In the genomic region with DNA sequence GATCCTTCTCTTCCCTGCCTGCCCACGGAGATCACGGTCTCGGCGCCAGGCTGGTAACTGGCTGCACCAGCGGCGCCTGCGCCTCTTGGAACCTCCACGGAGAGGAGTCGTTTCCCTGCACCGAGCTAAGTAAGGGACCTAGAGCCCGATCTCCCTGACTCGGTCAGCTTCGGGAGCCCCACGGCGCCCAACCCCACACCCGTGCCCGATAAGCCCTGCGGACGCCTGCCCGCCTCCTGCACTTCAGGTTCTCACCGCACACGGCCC, we compare ENCODE assay signal across 8 mouse cellular contexts. TPM values are rescaled to one million over a fixed set of nuclear protein-coding genes. Genes with fewer than 3 reads are reported as not detected.
DNase-seq lines count a peak whose midpoint lies in the region; ATAC-seq and TF ChIP-seq lines count a peak whose summit lies in the region.

No protein-coding gene starts in this region.

- WGBS in cerebellum, adult 2 months, result 1% methylated on average over 22 of the region's 22 CpGs
- under 1% methylated on average over 22 of the region's 22 CpGs for WGBS in neural tube, embryonic 11.5 days
- WGBS in limb, embryonic 14.5 days, result 0% methylated on average over 14 of the region's 22 CpGs
- 0% methylated on average over 22 of the region's 22 CpGs for WGBS in stomach, embryonic 16.5 days

- no peaks in the 10 kb centered on the region for H3K27me3 ChIP-seq in cerebellum, adult 2 months (ENCODE audit: control insufficient read depth, insufficient read depth, low read length)
- H3K27me3 ChIP-seq in neural tube, embryonic 11.5 days (ENCODE audit: control insufficient read depth, insufficient read depth, low read length), result no peaks in the 10 kb centered on the region
- no peaks in the 10 kb centered on the region for H3K27me3 ChIP-seq in limb, embryonic 14.5 days (ENCODE audit: control insufficient read depth, insufficient read depth, low read length)
- no peaks in the 10 kb centered on the region for H3K27me3 ChIP-seq in stomach, embryonic 16.5 days (ENCODE audit: control insufficient read depth, insufficient read depth, low read length)

- peak overlapping the region; percentile 74 for H3K4me2 ChIP-seq in neural tube, embryonic 11.5 days (ENCODE audit: low read depth)
- H3K4me2 ChIP-seq in limb, embryonic 14.5 days (replicated peaks; ENCODE audit: low read depth, low read length, severe bottlenecking), result peak overlapping the region; percentile 67
- H3K4me2 ChIP-seq in stomach, embryonic 16.5 days (ENCODE audit: low read depth, low read length), result peak overlapping the region; percentile 93

- peaks cover 2% of the 10 kb centered on the region for H3K36me3 ChIP-seq in neural tube, embryonic 11.5 days (ENCODE audit: control insufficient read depth, insufficient read depth, low read length)
- H3K36me3 ChIP-seq in limb, embryonic 14.5 days (ENCODE audit: control insufficient read depth, insufficient read depth, low read length), result peaks cover 38% of the 10 kb centered on the region
- H3K36me3 ChIP-seq in stomach, embryonic 16.5 days (ENCODE audit: control insufficient read depth, insufficient read depth, low read length), result peaks cover 9% of the 10 kb centered on the region; the same call in 1 of the 2 replicates

- TF ChIP-seq POLR2A in cerebellum, adult 2 months (IDR thresholded peaks at IDR 0.05; ENCODE audit: borderline replicate concordance, insufficient read depth, low read length), result no peak
- 0 out of 2 replicates have a peak, but pooled peaks have one; percentile 21 for TF ChIP-seq POLR2A in limb, embryonic 14.5 days (IDR thresholded peaks at IDR 0.05; ENCODE audit: borderline replicate concordance, extremely low read depth, insufficient read depth, insufficient read length)

- no peaks in the 10 kb centered on the region for H3K9me3 ChIP-seq in neural tube, embryonic 11.5 days (ENCODE audit: control insufficient read depth, low read length)
- no peaks in the 10 kb centered on the region for H3K9me3 ChIP-seq in limb, embryonic 14.5 days (ENCODE audit: control insufficient read depth, low read length)
- no peaks in the 10 kb centered on the region for H3K9me3 ChIP-seq in stomach, embryonic 16.5 days (replicated peaks; ENCODE audit: control insufficient read depth, low read length)

- peak overlapping the region; percentile 55 for H3K27ac ChIP-seq in cerebellum, adult 2 months (ENCODE audit: insufficient read depth, low read length)
- peak overlapping the region; percentile 72 for H3K27ac ChIP-seq in neural tube, embryonic 11.5 days (ENCODE audit: low read depth, low read length)
- H3K27ac ChIP-seq in limb, embryonic 14.5 days (replicated peaks; ENCODE audit: low read depth, low read length), result peak overlapping the region; percentile 55
- H3K27ac ChIP-seq in stomach, embryonic 16.5 days (ENCODE audit: low read length), result peak overlapping the region; percentile 85

- TF ChIP-seq CTCF in cerebellum, adult 2 months (IDR thresholded peaks at IDR 0.05; ENCODE audit: borderline replicate concordance, insufficient read depth, low read depth, low read length), result no peak

- ATAC-seq in neural tube, embryonic 11.5 days (ENCODE audit: insufficient read depth, low FRiP score, low TSS enrichment), result no peak
- ATAC-seq in limb, embryonic 14.5 days (ENCODE audit: low FRiP score, low read depth), result 0 out of 2 replicates have a peak, but pooled peaks have one; percentile 1
- peak; percentile 0; the same call in 1 of the 2 replicates for ATAC-seq in stomach, embryonic 16.5 days (ENCODE audit: insufficient read depth, low FRiP score)

- peaks cover 32% of the 10 kb centered on the region for H3K4me1 ChIP-seq in cerebellum, adult 2 months (ENCODE audit: control insufficient read depth, insufficient read depth, low read length)
- peaks cover 19% of the 10 kb centered on the region for H3K4me1 ChIP-seq in neural tube, embryonic 11.5 days (ENCODE audit: control insufficient read depth, insufficient read depth, low read length)
- peaks cover 13% of the 10 kb centered on the region for H3K4me1 ChIP-seq in limb, embryonic 14.5 days (ENCODE audit: control insufficient read depth, insufficient read depth, low read length)
- H3K4me1 ChIP-seq in stomach, embryonic 16.5 days (ENCODE audit: control insufficient read depth, insufficient read depth, low read length), result peaks cover 16% of the 10 kb centered on the region

- peak overlapping the region; percentile 74 for H3K9ac ChIP-seq in neural tube, embryonic 11.5 days (ENCODE audit: low read length)
- H3K9ac ChIP-seq in limb, embryonic 14.5 days (ENCODE audit: low read depth, low read length, severe bottlenecking), result peak overlapping the region; percentile 73
- peak overlapping the region; percentile 78 for H3K9ac ChIP-seq in stomach, embryonic 16.5 days (ENCODE audit: low read length)

- no peak for DNase-seq in cerebellum, adult 2 months
- no peak for DNase-seq in cerebellum, adult 11 months
- no peak for DNase-seq in neural tube, embryonic 11.5 days (ENCODE audit: low spot score)
- no peak for DNase-seq in neural tube, embryonic 10.5 days (ENCODE audit: extremely low spot score, low spot score)
- no peak for DNase-seq in limb, embryonic 14.5 days (ENCODE audit: low spot score)
- DNase-seq in cerebellum, adult 9-11 months, result no peak
- no peak for DNase-seq in layer of hippocampus, postnatal 25 days (ENCODE audit: extremely low spot score in 1 of 2, low spot score in 1 of 2)

- peak overlapping the region; percentile 96 for H3K4me3 ChIP-seq in cerebellum, adult 2 months (replicated peaks; ENCODE audit: insufficient read depth, low read depth, low read length)
- H3K4me3 ChIP-seq in neural tube, embryonic 11.5 days (ENCODE audit: low read depth, low read length), result peak overlapping the region; percentile 72
- peak overlapping the region; percentile 80 for H3K4me3 ChIP-seq in limb, embryonic 14.5 days (replicated peaks; ENCODE audit: low read length)
- peak overlapping the region; percentile 94 for H3K4me3 ChIP-seq in stomach, embryonic 16.5 days (replicated peaks; ENCODE audit: low read length)

RNA-seq across cellular contexts. Expression of a gene that starts 0.3 kb away (rescaled TPM):
- 116 TPM in 2 replicates for polyA plus RNA-seq in cerebellum, adult 2 months (2012; rRNA removed)
- 22.9 and 28.4 TPM in 2 replicates for polyA plus RNA-seq in neural tube, embryonic 11.5 days (2014; fragmentation: Nextera tagmentation; extraction: Ambion mirVana)
- 50.8 and 60.5 TPM in 2 replicates for polyA plus RNA-seq in limb, embryonic 14.5 days (2012; rRNA removed)
- 24.9 and 26.1 TPM in 2 replicates for polyA plus RNA-seq in limb, embryonic 14.5 days (2014; fragmentation: Nextera tagmentation; extraction: Ambion mirVana)
- polyA plus RNA-seq in stomach, embryonic 16.5 days (2015; fragmentation: Nextera tagmentation; extraction: Ambion mirVana), result 31.2 and 36.1 TPM in 2 replicates
- total RNA-seq in layer of hippocampus, postnatal 25 days (2021), result 10 to 100 TPM; 32.7 to 34.1 TPM

RNA-seq across cellular contexts. Expression of a gene that starts 33.4 kb away (rescaled TPM):
- polyA plus RNA-seq in cerebellum, adult 2 months (2012; rRNA removed), result 538 and 541 TPM in 2 replicates
- polyA plus RNA-seq in neural tube, embryonic 11.5 days (2014; fragmentation: Nextera tagmentation; extraction: Ambion mirVana), result 129 and 135 TPM in 2 replicates
- polyA plus RNA-seq in limb, embryonic 14.5 days (2012; rRNA removed), result 192 and 242 TPM in 2 replicates
- polyA plus RNA-seq in limb, embryonic 14.5 days (2014; fragmentation: Nextera tagmentation; extraction: Ambion mirVana), result 96.2 and 97.2 TPM in 2 replicates
- polyA plus RNA-seq in stomach, embryonic 16.5 days (2015; fragmentation: Nextera tagmentation; extraction: Ambion mirVana), result 34.4 and 38.4 TPM in 2 replicates
- total RNA-seq in layer of hippocampus, postnatal 25 days (2021), result 100 to 1,000 TPM; 178 to 179 TPM

RNA-seq across cellular contexts. Expression of a gene that starts 57.1 kb away (rescaled TPM):
- polyA plus RNA-seq in cerebellum, adult 2 months (2012; rRNA removed), result 7.5 and 9.8 TPM in 2 replicates
- 194 and 219 TPM in 2 replicates for polyA plus RNA-seq in neural tube, embryonic 11.5 days (2014; fragmentation: Nextera tagmentation; extraction: Ambion mirVana)
- polyA plus RNA-seq in limb, embryonic 14.5 days (2012; rRNA removed), result 107 and 122 TPM in 2 replicates
- 108 and 111 TPM in 2 replicates for polyA plus RNA-seq in limb, embryonic 14.5 days (2014; fragmentation: Nextera tagmentation; extraction: Ambion mirVana)
- polyA plus RNA-seq in stomach, embryonic 16.5 days (2015; fragmentation: Nextera tagmentation; extraction: Ambion mirVana), result 96.4 and 98.4 TPM in 2 replicates
- 1 to 10 TPM; 5.5 to 6.6 TPM for total RNA-seq in layer of hippocampus, postnatal 25 days (2021)
